Mouse (Mus musculus): ENCODE results near the gene Utp20. TPM values are rescaled to one million over a fixed set of nuclear protein-coding genes. Genes with fewer than 3 reads are reported as not detected.
"Not testable (repeated sequence)": the region's sequence is repeated elsewhere in the genome, so short reads cannot be mapped to it uniquely, and the experiment has no call there.

Gene Utp20
- polyA plus RNA-seq, 2 experiments from 2014 or later, result 15.7 to 23.6 TPM

DNA sequence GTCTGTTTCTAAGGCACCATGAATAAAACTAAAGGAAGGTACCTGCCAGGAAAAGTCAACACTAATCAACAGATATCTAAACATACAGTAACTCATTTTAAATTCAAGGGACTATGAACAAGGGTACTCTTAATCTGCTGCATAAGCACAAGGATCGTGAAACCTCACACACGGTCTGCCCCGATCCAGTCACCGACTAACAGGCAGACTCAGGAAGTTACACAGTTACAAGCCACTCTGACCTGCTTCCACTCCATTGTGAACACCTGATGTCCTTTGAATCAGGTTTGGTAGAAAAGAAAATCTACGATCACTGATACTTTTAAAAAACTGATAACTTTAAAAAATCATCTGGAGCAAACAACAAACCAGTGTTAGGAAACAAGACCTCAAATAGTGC lies 42.7 kb downstream of the Utp20 start:
- no peak for ATAC-seq

GRCm38 (mm10) chr10:88783135-88783534 lies 43.5 kb downstream of the Utp20 start:
- not testable (repeated sequence) for ATAC-seq

DNA sequence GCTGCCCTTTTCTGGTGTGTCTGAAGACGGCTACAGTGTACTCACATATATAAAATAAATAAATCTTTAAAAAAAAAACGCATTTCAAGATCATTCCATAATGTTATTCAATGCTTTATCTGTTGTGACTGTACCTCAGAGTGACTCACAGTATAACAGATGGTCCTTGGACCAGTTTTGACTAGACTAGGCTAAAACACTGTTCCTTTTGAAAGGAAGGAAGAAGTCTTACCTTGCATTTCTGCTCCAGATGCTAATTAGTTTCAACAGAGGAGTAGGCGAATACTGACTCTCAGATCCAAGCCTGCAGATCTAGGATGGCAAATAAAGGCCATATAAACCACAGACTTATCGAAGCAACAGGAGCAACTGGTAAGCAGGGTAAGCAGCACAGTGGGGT lies 45.9 kb downstream of the Utp20 start:
- no peak for ATAC-seq

GRCm38 (mm10) chr10:88776206-88776605 lies 50.4 kb downstream of the Utp20 start:
- ATAC-seq, result no peak

DNA sequence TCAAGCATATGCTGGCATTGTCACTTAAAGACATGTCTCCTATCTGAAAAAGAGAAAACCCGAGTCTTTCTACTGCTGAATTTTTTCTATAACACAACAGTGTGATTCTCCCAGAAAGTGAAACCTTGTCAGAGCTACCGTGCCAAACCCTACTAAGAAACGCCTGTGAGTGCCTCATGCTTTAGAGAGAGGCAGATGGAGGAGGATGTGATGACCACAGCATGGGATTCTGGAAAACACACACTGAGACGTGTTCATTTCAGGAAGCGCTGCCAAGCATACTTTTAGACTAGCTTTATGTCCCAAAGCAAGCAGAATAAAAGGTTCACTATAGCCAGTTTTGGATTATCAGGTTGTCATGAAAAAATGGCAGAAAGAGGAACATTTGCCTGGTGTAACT lies 53.6 kb downstream of the Utp20 start:
- ATAC-seq, result not testable (repeated sequence)

DNA sequence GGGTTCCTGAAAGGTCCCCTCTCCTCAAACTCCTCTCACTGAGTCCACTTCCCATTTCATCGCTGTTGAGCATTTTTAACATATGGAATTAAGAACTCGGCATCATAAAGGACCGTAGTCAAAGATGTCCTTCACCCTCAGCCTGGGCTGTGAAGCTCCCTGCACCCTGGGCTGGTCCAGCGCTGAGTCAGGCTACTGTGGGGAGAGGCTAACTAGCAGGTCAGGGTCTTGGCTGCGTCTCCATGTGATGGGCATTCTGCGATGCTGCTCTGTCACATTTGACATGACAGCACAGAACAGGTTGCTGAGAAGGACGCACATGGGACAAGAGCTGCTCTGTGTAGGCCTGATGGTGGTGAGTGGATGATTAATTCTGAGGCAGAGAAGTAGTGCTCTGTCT lies 56.9 kb downstream of the Utp20 start:
- no peak for ATAC-seq

DNA sequence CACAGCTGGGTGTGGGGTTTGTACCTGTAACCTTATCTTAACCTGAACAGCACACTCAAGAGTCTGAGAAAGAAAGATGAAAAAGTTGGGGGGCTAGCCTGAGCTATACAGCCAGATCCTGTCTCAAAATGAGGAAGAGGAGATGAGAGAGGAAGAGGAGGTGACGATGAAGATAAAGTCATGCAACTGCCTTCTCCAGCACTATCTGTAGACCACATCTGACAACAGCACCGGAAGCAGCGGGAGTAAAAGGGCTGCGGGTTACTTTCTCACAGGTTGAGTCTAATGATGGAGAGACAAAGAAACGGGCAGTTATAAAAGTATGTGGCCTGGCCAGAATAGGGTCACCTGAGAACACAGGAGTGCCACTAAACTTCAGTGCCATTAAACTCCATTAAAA lies 57.6 kb downstream of the Utp20 start:
- no peak for ATAC-seq

DNA sequence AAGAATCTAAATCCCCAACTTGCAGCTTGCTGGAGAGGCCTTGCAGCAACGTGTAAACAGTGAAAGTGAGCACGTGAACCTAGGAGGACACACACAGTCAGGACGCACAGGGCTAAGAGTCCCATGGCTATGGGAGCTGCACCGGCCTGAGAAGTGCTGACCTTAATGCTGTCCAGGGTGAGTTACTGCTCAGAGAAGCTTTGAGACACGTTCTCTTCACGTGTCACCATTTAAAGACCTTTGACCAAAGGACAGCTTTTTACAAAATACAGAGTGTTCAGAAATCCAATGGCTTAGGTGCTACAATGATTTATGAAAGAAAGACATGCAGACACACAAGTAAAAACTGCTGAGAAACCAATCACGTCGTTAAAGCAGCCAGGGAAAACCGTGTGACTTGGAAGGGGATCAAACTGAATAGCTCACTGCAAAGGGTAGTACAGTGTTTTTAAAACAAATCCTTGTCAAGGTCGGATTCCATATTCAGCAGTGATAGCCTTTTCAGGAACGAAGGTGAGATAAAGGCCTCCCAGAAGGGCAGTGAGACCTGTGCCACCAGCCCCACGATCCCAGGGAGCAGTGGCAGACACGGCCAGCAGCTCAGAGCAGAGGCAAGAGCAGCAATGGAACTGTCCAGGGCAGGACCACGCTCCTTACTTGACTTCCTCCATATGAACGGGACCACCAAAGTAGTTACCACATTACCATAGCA lies 61.0 kb downstream of the Utp20 start:
- no peak for ATAC-seq

GRCm38 (mm10) chr10:88761524-88762212 lies 64.9 kb downstream of the Utp20 start:
- ATAC-seq, result no peak

GRCm38 (mm10) chr10:88741426-88741825 lies 85.2 kb downstream of the Utp20 start:
- ATAC-seq, result no peak

DNA sequence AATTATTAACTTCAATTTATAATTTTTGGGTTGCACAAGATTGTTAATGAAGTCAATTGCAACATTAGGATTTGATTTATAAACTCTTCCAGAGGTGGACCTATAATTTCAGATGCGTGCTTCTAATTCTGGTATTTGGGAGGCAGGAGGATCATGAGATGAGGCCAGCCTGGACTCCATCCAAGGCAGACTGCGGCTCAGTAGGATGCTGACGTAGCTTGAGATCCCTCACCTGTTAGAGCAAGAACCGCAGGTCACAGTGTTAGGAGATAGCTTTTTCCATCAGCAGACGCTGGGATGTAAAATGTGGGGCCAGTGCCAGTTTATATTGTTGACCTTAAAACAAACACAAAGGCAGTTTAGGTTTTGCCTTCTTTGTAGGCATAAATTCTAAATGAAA lies 85.8 kb downstream of the Utp20 start:
- ATAC-seq, result no peak

DNA sequence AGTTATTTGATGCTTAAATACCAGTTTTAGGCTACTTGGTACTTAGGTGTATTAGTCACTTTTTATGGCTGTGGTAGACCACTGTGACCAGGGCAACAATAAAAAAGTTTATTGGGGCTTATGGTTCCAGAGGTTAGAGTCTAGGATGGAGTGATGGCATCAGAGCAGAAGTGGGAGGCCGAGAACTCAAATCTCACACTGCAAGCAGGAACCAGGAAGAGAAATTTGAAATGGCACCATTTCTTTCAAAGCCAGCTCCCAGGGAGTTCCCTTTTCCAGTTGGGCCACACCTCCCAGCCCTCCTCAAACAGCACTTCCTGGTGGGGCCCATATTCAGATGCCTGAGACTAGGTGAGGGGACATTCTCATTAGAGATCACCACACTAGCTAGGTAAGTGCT lies 86.8 kb downstream of the Utp20 start:
- no peak for ATAC-seq

DNA sequence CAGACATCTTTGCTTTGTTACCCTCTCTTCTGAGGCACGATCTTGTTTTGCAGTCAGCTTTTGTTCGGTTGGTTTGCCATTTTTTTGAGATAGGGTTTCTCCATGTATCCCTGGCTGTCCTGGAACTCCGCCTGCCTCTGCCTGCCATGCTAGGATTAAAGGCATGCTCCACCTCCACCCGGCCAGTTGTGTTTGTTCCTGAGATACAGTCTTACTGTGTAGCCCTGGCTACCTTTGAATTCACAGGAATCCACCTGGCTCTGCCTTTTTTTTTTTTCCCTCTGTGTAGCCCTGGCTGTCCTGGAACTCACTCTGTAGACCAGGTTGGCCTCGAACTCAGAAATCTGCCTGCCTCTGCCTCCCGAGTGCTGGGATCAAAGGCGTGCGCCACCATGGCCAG lies 87.5 kb downstream of the Utp20 start:
- ATAC-seq, result not testable (repeated sequence)

GRCm38 (mm10) chr10:88732309-88732622 lies 94.3 kb downstream of the Utp20 start:
- ATAC-seq, result peak; percentile 20

DNA sequence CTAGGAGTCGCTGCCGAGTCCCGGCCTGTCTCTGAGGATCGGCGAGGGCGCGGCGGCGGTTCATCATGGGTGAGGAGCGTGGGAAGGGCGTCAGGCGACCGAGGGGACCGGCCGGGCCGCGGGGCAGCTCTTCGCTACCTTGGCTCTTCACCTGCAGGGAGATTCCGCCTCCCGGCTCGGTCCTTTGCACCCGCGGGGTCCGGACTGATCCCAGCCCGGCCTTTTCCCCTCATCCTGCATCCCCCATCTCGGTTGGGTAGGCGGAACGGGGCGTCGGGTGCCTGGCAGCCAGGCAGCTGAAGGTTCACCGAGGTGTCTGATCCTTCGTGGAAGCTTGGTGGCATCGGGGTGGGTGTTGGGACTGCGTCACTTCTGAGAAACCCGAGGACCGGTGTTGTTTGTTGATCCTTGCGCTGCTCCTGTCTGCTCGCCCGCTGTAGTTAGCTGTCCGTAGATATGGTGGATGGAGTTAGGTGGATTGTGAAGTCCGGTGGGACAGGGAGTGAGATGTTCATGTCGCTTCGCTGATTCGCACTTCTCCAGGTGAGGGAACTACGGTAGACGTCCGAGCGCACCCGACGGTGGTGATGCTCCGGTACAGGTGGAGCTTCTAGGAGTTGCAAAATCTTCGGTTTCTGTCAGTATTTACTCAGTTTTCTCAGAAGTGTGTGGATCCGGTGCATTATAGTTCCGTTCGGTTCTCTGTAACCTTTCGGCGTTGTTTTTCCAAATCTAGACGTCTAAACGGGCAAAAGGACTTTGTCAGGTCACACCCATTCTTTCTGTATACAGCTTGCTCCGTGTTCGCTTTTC lies 94.9 kb downstream of the Utp20 start:
- peak; percentile 44 for ATAC-seq

GRCm38 (mm10) chr10:88730571-88731495 lies 95.8 kb downstream of the Utp20 start, which contains the start of gene Arl1:
Gene Arl1, plus strand, starts transcription at chr10:88730858.
- peak; percentile 66 for ATAC-seq

- ATAC-seq, result no peak
Observed at GRCm38 (mm10) chr10:88728166-88728565, 98.4 kb downstream of the Utp20 start.

DNA sequence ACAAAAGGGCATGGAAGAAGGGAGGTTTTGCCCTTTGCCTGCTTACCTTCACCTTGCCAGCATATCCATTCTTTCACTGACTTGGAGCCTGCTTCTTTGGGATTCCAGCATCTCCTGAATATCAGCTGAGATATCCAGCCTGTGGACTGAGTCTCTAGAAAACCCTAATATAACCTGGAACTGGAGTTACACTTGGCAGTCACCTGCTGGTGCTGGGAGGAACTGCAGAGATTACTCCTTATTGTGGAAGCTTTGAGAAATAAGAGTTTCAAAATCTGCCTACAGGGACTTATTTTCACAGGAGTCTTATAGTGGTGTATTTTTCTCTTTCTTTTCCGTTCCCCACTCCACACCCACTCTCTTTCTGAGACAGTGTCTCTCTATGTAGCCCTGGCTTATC lies 99.5 kb downstream of the Utp20 start:
- ATAC-seq, result no peak

GRCm38 (mm10) chr10:88725343-88725742 lies 101.3 kb downstream of the Utp20 start:
- peak; percentile 60 for ATAC-seq

GRCm38 (mm10) chr10:88719618-88720017 lies 107.0 kb downstream of the Utp20 start:
- ATAC-seq, result peak; percentile 29

DNA sequence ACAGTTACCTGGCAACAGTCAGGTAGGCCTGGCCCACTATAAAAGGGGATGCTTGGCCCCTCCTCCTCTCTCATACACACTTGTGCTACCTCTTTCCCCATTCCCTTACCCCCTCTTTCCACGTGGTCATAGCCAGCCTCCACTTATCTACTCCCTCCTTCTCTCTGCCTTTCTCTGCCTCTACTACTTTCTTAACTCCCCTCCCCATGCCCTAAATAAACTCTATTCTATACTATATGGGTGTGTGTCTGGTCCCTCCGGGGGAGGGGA lies 108.9 kb downstream of the Utp20 start:
- no peak for ATAC-seq

- no peak for ATAC-seq
Observed at GRCm38 (mm10) chr10:88716986-88717755, 109.4 kb downstream of the Utp20 start.
